Mouse (Mus musculus): ENCODE data around the gene Sorcs3. TPM values are rescaled to one million over a fixed set of nuclear protein-coding genes. Genes with fewer than 3 reads are reported as not detected.

The Sorcs3 gene
- polyA plus RNA-seq (2021; fragmentation: Nextera tagmentation) = 9.3 and 10.3 TPM in 2 replicates
- long read RNA-seq, experiment 1, full-length matches to known transcripts = 30 of 63 reads
- long read RNA-seq, experiment 1, partial matches to known transcripts = 14 of 63 reads
- long read RNA-seq, experiment 1, other reads (novel, unspliced or antisense) = 19 of 63 reads
- long read RNA-seq, experiment 2, full-length matches to known transcripts = 3 of 27 reads
- long read RNA-seq, experiment 2, partial matches to known transcripts = 21 of 27 reads
- long read RNA-seq, experiment 2, other reads (novel, unspliced or antisense) = 3 of 27 reads

DNA sequence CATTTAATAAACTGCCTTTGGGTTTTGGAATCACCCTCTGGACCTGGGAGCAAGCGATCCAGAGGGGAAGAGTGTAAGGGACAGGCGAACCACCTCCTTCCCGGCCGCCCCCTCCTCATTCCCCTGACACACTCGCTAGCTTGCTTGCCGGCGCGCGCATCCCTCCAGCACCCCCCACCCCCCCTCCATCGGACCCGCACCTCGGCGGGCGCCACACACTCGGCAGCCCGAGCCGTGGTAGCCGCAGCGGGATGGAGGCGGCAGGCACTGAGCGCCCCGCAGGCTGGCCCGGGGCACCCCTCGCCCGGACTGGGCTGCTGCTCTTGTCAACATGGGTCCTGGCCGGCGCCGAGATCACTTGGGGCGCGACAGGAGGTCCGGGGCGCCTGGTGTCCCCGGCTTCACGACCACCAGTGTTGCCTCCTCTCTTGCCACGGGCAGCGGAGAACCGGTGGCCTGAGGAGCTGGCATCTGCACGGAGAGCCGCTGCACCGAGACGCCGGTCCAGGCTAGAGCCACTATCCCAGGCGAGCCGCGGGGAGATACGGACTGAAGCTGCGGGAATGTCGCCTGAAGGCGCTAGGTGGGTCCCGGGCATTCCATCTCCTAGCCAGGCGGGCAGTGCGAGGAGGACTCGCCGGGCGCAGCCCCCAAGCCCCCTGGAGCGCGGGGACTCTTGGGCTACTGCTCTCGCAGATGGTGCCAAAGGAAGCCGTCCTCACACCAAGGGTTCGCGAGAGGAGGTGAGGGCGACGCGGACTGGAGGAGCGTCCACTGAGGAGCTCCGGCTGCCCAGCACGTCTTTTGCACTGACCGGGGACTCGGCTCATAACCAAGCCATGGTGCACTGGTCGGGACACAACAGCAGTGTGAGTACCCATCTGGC, at the start of gene Sorcs3:
Gene Sorcs3 (plus strand): TSS at position 97 of the 886 bp plus-strand sequence.

All from left cerebral cortex, adult 6 months (tissue).